Mouse (Mus musculus) splenic B cell, adult 2 months (primary cell): Measurements from ENCODE around the gene Gm28372.
"Not testable (repeated sequence)": the region's sequence is repeated elsewhere in the genome, so short reads cannot be mapped to it uniquely, and the experiment has no call there.

Experiments used
- DNase-seq: peaks from one replicate; pipeline ENCODE4 v3.0.0-alpha.2; 2011; ENCODE audit warnings: low read depth, low spot score
- H3K27me3 ChIP-seq: 2 replicates; pipeline ENCODE4 v1.6.1; 2012; ENCODE audit warnings: mild to moderate bottlenecking, low read length, moderate library complexity, mixed read lengths; ENCODE audit not compliant: control insufficient read depth, poor library complexity, insufficient read depth, severe bottlenecking
- H3K36me3 ChIP-seq: 2 replicates; pipeline ENCODE4 v1.6.1; 2012; ENCODE audit warnings: mild to moderate bottlenecking, low read length, moderate library complexity, mixed read lengths; ENCODE audit not compliant: control insufficient read depth, poor library complexity, insufficient read depth, severe bottlenecking

Gene Gm28372

GRCm38 (mm10) chr2:130404939-130405338 lies at the start of gene Gm28372, which contains the start of gene 1700020A23Rik:
Gene Gm28372 (plus strand): TSS chr2:130405239.
Gene 1700020A23Rik (plus strand): TSS chr2:130405259.
- no peak for DNase-seq
- H3K27me3 ChIP-seq: no peaks in the 10 kb centered on the region
- H3K36me3 ChIP-seq: no peaks in the 10 kb centered on the region

DNA sequence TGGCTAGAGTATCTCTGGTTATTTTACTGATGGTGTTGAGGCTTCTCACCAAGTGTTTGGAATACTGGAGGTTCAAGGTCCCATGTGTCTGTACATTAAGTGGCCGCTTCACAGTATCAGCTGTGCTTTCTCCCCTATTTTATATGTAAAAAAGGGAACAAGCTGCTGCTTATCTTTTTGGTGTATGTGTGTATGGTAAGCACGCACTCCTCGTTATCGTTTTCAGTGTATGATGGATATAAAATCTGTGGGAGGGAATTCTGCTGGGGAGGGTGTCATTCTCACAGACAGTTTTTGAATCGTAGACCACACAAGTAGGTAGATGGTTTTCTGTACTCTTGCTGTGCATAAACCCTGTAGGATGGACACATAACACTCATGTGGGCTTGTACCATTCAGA lies 47.5 kb upstream of the Gm28372 start:
- Histone ChIP-seq H3K27me3 (no peaks in the 10 kb centered on the region), H3K36me3 (no peaks in the 10 kb centered on the region)
- DNase-seq: no peak

- no peak for DNase-seq
- no peaks in the 10 kb centered on the region; the same call in 1 of the 2 replicates for H3K27me3 ChIP-seq
- H3K36me3 ChIP-seq: no peaks in the 10 kb centered on the region
Measured at GRCm38 (mm10) chr2:130358852-130359251, 46.2 kb upstream of the Gm28372 start.

GRCm38 (mm10) chr2:130362511-130363026 lies 42.5 kb upstream of the Gm28372 start:
- Histone ChIP-seq H3K27me3 (no peaks in the 10 kb centered on the region; the same call in 1 of the 2 replicates), H3K36me3 (no peaks in the 10 kb centered on the region)
- peak; percentile 21 for DNase-seq

DNA sequence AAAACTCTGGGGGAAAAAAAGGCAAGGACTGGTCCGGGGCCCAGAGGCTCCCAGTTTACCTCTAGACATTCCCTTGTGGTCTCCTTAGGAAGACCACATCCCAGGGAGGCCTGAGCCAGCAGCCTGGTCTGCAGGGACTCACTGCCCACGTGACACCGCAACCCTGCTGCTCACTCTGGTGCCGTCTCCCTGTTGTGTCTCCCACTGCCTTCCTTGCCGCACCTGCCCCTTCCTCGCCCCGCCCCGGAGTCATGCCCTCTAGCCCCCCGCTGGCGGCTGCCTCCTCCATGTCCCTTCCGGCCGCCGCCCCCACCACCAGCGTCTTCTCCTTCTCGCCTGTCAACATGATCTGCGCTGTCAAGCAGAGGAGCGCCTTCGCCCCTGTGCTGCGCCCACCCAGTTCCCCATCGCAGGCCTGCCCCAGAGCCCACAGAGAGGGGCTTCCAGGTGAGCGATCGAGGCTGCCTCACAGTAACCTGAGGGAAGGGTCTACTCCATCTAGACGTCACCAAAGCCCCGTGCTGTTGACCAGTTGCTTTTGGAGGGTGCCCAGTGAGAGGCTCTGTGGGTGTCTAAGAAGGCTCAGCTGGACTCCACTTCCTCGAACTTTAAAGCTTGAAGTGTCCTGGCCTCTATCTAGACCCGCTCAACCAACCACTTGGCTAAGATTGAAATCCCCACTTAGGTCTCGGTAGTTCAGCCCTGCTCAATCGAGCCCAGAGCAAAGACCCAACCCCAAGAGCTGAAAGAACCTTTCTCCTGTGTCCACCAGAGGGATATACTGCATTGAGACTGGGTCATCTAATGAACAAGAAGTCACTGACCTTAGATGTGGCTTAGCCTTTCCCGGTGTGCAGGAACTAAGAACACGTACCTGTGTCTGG lies 39.6 kb upstream of the Gm28372 start:
- Histone ChIP-seq H3K27me3 (no peaks in the 10 kb centered on the region; the same call in 1 of the 2 replicates), H3K36me3 (no peaks in the 10 kb centered on the region)
- no peak for DNase-seq

DNA sequence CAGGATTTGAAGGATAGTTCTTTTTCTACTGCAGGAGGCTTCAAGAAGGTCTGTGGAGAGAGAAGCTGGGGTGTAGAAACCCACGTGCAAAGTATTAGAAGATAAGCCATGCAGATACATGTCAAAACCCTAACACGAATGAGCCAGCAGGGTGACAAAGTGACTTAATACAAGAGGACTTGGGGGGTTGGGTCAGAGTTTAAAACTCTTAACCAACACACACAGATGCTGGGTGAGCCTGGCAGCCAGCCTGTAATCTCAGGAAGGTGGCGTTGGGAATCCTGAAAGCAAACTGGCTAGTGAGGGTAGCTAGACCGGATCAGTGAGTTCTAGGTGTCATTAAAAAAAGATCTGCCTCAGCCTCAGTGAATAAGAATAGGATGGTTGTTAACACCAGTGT lies 37.7 kb upstream of the Gm28372 start:
- DNase-seq: no peak
- Histone ChIP-seq H3K27me3 (no peaks in the 10 kb centered on the region; the same call in 1 of the 2 replicates), H3K36me3 (no peaks in the 10 kb centered on the region)

- not testable (repeated sequence) for DNase-seq, H3K27me3 ChIP-seq, H3K36me3 ChIP-seq
Measured at GRCm38 (mm10) chr2:130373026-130373425, 32.0 kb upstream of the Gm28372 start.

GRCm38 (mm10) chr2:130374951-130375350 lies 30.1 kb upstream of the Gm28372 start:
- no peak for DNase-seq
- no peaks in the 10 kb centered on the region for H3K27me3 ChIP-seq
- no peaks in the 10 kb centered on the region for H3K36me3 ChIP-seq

DNA sequence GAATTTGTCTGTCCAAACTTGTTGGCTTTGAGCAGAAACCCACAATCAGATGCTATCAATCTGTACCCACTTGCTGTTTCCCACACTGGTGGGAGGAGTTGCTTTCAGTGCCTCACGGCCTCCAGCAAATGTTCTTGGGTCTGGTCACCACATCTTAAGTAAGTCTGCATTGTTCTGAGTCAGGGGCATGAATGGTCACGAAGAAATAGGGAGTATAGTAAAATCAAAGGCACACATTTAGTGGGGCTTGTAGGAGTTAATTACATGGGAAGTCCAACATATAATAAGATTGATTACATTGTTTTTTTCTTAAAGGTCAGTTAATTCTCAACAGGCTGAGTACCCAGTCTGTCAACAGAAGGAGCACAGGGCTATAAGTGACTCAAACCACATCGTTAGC lies 21.8 kb upstream of the Gm28372 start:
- no peaks in the 10 kb centered on the region for H3K36me3 ChIP-seq
- no peaks in the 10 kb centered on the region for H3K27me3 ChIP-seq
- no peak for DNase-seq

DNA sequence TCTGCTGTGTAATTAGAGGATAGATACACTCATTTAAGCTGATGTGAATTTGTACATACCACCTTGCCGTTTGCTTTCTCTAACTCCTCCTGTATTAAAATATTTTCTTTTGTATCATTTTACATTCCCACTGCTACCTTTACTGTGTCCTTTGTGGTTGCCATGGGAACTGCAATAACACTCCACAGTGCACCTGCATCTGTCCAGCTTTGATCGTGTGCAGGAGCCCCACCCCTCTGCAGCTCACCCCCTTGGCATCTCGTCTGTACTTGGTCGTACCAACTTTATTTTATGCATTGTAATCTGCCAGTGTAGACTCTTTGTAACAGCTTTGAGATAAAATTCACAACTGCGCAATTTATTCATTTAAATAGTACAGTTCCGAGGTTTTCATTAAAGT lies 21.1 kb upstream of the Gm28372 start:
- no peak for DNase-seq
- Histone ChIP-seq H3K36me3 (no peaks in the 10 kb centered on the region), H3K27me3 (no peaks in the 10 kb centered on the region)

- Histone ChIP-seq H3K36me3 (no peaks in the 10 kb centered on the region), H3K27me3 (no peaks in the 10 kb centered on the region)
- DNase-seq: no peak
Measured at GRCm38 (mm10) chr2:130386212-130386611, 18.8 kb upstream of the Gm28372 start.

DNA sequence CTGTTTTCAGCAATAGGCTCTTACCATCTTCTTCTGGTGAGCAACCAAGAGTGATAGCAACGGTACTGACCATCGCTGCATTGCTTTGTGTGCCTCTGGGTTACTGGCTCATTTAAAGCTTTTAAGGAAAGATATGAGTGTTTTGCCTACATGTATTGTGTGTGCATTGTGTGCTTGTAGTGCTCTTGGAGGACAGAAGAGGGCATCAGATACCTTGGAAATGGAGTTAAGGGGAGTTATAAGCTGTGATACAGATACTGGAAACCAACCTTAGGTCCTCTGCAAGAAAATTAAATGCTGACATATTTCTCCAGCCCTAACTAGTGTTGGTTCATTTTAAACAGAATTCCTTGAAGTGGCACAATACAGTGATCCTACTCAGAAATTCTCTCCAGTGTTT lies 16.2 kb upstream of the Gm28372 start:
- Histone ChIP-seq H3K36me3 (no peaks in the 10 kb centered on the region), H3K27me3 (no peaks in the 10 kb centered on the region)
- peak; percentile 40 for DNase-seq

DNA sequence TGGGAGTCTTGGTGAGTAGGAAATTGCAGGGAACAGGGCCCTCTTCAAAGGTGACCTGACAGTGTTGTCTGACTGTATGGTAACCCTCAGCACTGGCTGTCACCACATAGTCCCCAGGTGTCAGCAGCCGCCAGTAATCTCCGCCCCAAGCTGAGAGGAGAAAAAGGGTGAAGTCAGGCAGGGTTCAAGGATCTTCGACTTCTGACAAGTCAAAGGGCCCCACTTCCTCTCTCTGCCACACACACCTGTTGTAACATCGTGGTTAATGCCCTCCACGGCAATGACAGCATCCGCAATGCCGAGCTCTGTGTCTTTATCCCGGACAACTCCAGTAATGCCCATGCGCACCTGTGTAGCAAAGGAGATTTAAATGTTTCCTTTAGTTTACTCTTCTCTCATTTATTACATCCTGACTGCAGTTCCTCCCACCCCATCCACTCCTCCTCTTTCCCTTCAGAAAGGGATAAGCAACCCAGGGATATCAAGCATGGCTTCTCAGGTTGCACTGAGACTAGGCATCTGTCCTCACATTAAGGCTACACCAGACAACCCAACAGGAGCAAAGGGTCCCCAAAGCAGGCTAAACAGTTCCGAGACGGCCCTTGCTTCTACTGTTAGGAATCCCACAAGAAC lies 13.9 kb upstream of the Gm28372 start:
- no peaks in the 10 kb centered on the region for H3K36me3 ChIP-seq
- H3K27me3 ChIP-seq: no peaks in the 10 kb centered on the region
- no peak for DNase-seq

DNA sequence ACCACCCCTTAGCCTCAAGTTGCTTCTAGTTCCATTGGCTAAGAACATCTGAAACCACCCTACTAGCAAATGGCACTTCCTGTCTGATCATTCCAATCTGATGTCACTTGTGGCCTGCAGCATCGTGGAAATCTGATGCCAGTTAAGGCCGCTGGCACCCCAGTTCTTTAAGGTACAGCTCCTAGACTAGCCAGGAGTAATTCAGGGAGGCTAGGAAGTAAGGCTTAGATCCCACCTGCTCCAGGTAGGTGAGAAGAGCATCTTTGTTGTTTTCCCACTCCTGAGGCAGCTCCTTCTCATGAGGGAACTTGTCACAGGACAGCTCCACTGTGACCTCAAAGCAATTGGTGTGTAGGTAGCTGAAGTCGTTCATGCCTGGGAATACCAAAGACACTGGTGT lies 12.2 kb upstream of the Gm28372 start:
- no peaks in the 10 kb centered on the region for H3K27me3 ChIP-seq
- H3K36me3 ChIP-seq: no peaks in the 10 kb centered on the region
- DNase-seq: no peak

GRCm38 (mm10) chr2:130395696-130396095 lies 9.3 kb upstream of the Gm28372 start:
- H3K27me3 ChIP-seq: no peaks in the 10 kb centered on the region
- no peak for DNase-seq
- no peaks in the 10 kb centered on the region for H3K36me3 ChIP-seq
